Mouse (Mus musculus): ENCODE data around the gene Wfikkn1.

Wfikkn1 gene

GRCm38 (mm10) chr17:25835816-25836215 is 44.8 kb downstream of the Wfikkn1 start:
- no peak for DNase-seq

DNA sequence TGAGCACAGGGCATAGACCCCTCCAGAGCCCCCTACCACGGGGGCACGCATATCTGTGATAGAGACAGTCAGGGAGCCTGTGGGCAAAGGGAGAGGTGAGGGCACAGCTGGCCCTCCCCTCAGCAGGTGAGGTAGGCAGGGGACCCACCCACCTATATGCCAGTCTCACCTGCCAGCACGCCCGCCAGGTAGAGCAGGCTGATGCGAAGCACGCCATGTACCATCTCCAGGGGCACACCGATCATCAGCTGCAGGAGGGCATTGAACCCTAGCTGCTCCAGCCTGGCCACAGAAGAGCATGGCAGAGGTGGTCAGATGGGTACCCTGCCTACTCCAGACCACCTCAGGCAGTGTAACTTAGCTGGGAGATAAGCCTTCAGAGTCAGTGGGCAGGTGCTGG is 45.4 kb downstream of the Wfikkn1 start:
- DNase-seq, result no peak

DNA sequence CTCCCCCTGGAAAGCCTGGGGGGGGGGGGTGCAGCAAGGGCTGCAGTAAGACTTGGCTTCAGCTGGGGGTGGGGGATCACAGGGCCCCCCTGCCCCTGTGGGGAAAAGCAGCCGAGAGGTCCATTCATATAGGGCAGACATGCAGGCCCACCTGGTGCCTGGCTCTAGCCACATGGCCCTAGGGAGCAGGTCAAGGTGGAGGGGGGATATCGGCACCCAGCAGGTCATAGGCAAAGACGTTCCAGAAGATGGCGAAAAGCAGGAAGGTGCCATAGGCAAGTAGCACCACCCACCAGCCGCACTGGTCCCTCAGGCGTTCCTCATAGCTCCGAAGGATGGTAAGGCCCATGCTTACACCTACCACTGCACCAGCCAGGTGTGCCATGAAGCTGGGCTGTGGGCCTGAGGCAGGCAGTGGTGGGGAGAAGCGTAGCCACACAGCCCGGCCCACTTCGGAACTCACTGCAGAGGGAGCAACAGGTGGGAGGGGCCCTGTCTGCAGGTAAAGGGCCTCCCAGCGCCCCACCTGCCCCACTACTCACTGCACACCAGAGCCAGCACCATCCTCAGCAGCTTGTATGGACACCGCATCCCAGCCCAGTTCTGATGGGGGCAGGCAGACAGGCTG is 45.9 kb downstream of the Wfikkn1 start:
- DNase-seq, result peak; percentile 47

DNA sequence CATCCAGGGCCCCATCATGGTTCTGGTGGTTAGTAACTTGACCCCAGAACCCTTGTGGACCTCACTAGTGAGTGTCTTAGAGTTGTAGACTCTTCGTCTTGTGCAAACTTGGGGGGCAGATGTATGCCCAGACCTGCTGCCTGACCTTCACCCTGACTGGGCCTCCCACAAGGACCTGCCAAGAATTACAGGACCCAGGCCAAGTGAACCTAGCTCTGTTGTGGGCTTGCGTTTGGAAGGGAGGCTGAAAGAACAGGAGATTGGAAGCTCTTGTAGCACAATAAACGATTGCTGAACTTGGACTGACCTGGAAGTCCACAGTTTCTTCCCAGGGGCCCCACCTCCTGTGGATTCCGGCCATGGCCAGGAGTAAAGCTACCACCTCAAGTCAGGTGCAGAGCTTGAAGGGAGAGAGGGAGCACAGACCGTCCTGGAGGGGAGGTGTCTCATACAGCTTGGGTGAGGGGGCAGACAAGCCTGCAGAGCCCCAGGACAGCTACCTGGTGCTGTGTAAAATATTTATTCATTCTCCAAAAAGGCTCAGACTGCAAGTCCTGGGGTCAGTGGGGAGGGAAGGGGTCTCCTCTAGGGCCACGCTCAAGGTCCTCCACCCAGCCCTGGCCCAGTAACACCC is 46.6 kb downstream of the Wfikkn1 start:
- DNase-seq, result peak; percentile 86

DNA sequence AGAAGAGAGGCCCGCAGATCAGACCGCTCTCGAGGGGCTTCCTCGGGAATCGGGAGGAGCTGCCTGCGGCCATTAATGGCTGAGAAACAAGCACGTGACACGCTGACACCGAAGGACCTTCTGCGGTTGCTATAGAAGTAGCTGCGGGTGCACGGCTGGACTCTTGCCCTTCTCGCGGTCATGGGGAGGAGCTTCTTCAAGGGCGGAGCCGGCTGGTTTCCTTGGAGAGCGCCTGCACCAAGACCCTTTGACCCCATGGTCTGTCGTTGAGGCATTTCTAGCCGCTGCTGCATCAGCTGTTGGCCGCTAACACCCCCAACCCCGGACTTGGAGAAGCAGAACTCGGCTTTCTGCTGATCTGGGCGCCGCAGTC is 47.4 kb downstream of the Wfikkn1 start, which contains the start of gene Stub1:
Gene Stub1 (minus strand): TSS at position 114 of the 373 bp plus-strand sequence.
- DNase-seq, result peak; percentile 98

GRCm38 (mm10) chr17:25832436-25833290 is 48.0 kb downstream of the Wfikkn1 start:
- DNase-seq, result peak; percentile 100

DNA sequence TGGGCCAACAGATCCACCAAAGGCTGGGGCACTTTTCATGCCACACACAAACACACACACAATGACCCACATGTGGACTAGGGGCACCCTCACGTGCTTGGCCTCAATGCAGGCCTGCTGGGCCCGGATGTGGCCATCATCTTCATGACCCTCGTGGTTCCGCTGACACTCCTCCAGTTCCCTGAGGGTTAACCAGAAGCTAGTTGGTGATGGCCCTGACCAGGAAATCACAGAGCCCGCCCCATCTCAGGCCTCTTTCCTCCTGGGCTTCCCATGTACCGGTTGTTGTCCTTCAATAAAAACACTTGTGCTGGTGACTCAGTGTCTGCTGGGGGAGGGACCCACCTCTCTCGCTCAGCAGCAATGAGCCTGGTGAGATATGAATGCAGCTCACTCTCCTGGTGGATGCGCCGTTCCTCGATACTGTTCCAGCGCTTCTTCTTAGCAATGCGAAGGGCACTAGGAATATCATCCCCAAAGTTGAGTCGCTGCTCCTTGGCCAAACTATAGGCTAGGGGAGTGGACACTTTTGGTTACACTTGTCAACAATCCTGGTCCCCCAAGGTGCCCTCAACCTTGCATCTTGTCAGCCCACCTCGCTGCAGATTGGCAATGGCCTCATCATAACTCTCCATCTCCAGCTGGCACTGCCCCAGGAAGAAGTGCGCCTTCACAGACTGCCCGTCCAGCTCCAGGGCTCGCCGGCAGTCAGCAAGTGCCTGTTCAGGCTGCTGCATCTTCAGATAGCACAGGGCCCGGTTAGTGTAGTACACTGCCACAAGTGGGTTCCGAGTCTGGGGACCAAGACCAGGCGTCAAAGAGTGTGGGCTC is 49.0 kb downstream of the Wfikkn1 start:
- no peak for DNase-seq

DNA sequence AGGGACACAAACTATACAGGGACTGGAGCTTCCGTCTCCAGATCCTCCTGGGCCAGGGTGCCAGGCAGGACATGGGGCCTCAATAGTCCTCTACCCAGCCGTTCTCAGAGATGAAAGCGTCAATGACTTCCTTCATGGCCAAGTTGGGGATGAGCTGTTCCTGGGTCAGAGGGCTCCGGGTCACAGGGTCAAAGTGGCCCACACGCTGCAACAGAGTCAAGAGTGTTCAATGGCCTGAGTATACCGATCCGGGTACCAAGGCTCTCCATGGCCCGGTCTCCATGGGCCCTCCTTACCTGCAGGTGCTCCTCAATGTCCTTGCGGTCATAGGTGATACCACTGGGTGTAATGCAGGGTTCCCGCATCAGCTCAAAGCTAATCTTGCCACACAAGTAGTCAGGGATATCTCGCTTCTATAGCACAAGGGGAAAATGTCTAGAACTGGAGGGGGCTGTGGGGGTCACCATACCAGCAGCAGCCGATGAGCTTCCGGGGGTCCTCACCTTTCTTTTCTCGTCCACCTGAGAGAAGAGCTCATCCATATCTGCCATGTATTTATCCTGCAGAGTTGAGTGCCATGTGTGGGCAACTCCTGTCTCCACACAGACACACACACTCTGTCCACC is 49.7 kb downstream of the Wfikkn1 start:
- no peak for DNase-seq

- no peak for DNase-seq
Observed at GRCm38 (mm10) chr17:25830200-25830753, 50.4 kb downstream of the Wfikkn1 start.

GRCm38 (mm10) chr17:25829558-25830017 is 51.1 kb downstream of the Wfikkn1 start:
- DNase-seq, result no peak

DNA sequence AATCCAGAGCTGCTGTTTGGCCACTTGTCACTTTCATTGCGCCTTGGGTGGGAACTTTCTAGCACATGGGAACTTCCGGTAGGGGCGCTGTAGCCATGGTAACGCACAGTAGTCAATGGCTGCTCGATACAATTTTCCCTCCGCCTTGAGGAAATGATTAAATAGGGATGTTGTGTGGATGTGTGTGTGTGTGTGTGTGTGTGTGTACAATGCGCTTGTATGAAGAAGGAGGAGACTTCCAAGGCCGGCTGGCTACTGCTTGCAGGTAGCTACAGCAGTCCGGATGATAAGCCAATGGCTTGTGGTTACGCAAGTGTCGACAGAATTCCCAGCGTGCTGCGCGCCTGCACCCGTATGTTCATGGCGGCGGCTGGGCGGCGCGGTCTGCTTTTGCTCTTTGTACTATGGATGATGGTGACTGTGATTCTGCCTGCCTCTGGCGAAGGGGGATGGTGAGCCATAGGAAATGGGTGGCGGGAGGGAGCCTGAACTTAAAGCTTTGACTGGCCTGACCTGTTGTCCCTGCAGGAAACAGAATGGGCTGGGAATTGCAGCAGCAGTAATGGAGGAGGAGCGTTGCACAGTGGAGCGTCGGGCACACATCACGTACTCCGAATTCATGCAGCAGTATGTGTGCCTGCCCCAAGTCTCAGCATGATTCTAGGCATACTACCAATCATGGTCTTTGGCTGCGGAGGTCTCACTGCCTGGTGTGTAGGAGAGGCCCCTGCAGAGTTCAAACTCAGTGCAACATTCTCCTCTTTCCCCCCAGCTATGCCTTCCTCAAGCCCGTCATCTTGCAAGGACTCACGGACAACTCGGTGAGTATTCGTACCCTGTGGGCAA is 51.7 kb downstream of the Wfikkn1 start, which contains the start of gene Jmjd8:
Gene Jmjd8 (plus strand): TSS at position 156 of the 846 bp plus-strand sequence.
- DNase-seq, result peak; percentile 84

GRCm38 (mm10) chr17:25828223-25828594 is 52.4 kb downstream of the Wfikkn1 start:
- DNase-seq, result no peak
